Mouse (Mus musculus): ENCODE data around the gene Rad51b. TPM values are rescaled to one million over a fixed set of nuclear protein-coding genes. Genes with fewer than 3 reads are reported as not detected.

Rad51b gene
- polyA plus RNA-seq, 1 experiment from 2014 or later: 0.87 TPM

DNA sequence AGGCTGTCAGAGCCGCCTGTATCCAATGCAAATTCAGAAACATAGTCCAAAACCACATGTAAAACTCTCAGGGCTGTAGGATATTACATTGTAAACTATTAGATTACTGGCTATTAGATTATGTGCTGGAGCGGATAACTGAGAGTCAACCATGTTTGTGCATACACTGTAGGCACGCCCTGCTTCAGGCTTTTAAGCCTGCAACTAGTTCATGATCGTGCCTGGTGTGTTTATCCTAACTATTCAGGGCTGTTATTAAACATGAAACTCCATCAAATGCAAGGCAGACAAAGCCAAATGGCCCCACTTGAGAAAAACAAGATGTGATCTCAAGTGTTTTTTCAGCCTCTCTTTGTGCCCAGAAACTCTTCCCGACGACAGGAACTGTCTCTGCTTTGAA is 560.6 kb downstream of the Rad51b start:
- H3K4me1 ChIP-seq (ENCODE audit: control insufficient read depth, insufficient read depth, low read length): no peaks in the 10 kb centered on the region
- H3K4me2 ChIP-seq (ENCODE audit: low read depth, low read length): no peak overlapping the region
- no peaks in the 10 kb centered on the region for H3K9me3 ChIP-seq (ENCODE audit: control insufficient read depth, low read length)
- 89% methylated on average over 6 of the region's 6 CpGs for WGBS
- H3K4me3 ChIP-seq (ENCODE audit: low read depth, low read length): no peak overlapping the region
- no peak overlapping the region for H3K27ac ChIP-seq (ENCODE audit: low read depth, low read length)
- no peaks in the 10 kb centered on the region for H3K27me3 ChIP-seq (ENCODE audit: control insufficient read depth, insufficient read depth, low read length)
- H3K36me3 ChIP-seq (ENCODE audit: control insufficient read depth, insufficient read depth, low read length): no peaks in the 10 kb centered on the region
- no peak for ATAC-seq (ENCODE audit: low read depth)
- no peak overlapping the region for H3K9ac ChIP-seq (replicated peaks; ENCODE audit: low read depth, low read length)

DNA sequence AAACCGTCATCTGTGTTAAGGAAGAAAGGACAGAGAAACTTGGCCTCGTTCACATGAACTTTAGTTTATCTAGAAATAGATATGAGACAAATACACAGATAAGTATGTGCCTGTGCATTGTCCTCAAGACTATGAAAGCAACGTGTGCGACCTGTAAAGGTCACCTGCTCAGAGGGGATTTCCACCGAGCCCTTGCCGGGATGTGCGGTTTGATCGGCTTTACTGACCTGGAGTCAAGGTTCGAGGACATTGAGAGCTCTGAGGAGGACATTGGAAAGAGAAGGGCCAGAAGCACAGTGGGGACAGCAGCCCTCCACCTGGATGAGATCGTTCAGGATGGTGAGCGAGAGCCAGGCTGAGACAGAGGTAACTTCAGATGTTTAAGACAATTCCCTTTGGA is 561.3 kb downstream of the Rad51b start:
- Histone ChIP-seq H3K4me3 (ENCODE audit: low read depth, low read length) (no peak overlapping the region), H3K9me3 (ENCODE audit: control insufficient read depth, low read length) (no peaks in the 10 kb centered on the region), H3K9ac (replicated peaks; ENCODE audit: low read depth, low read length) (no peak overlapping the region), H3K36me3 (ENCODE audit: control insufficient read depth, insufficient read depth, low read length) (no peaks in the 10 kb centered on the region), H3K4me2 (ENCODE audit: low read depth, low read length) (no peak overlapping the region), H3K27ac (ENCODE audit: low read depth, low read length) (no peak overlapping the region), H3K4me1 (ENCODE audit: control insufficient read depth, insufficient read depth, low read length) (no peaks in the 10 kb centered on the region), H3K27me3 (ENCODE audit: control insufficient read depth, insufficient read depth, low read length) (no peaks in the 10 kb centered on the region)
- no peak for ATAC-seq (ENCODE audit: low read depth)
- WGBS: 91% methylated on average over 11 of the region's 11 CpGs

DNA sequence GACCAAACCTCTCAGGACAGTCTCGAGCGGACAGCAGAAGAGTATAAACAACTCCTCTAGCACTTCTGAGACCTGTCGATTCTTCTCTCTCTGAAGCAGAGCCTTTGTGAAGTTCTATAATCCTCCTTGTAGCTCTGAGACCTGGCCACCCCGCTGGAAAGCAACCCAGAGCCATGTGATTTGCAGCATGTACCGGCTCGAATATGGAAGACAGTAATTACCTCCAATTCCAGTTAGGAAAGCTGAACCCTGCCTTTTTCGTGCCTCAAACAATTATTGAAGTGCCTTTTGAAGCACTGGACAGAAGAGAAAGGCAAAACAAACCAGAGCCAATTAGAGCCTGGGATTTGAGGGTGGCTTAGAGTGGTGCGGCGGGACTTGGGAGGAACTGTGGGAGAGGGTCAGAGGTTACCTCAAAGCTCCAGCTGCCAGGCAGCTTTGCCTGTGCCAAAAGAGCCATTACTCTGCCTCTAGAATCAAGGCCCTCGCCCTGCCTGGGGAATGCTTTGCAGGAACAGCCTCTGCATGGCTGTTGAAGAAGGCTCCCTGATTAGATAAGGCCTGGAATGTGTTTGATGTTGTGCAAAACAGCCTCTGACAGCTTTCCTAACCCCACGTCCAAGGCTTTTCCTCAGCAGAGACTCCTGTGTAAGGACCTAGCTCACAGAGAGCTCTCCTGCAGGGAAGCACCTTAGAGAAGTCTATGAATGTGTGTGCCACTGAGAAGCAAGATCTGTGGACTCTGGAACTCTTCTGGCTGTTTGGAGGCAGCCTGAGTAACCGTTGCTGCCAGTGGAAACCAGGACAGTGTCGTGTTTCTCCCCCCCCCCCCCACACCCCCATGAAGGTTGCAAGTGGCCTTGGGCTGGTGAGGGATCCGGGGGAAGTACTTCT is 562.5 kb downstream of the Rad51b start:
- H3K4me2 ChIP-seq (ENCODE audit: low read depth, low read length): no peak overlapping the region
- H3K4me3 ChIP-seq (ENCODE audit: low read depth, low read length): no peak overlapping the region
- no peaks in the 10 kb centered on the region for H3K27me3 ChIP-seq (ENCODE audit: control insufficient read depth, insufficient read depth, low read length)
- H3K9ac ChIP-seq (replicated peaks; ENCODE audit: low read depth, low read length): no peak overlapping the region
- H3K36me3 ChIP-seq (ENCODE audit: control insufficient read depth, insufficient read depth, low read length): no peaks in the 10 kb centered on the region
- no peak overlapping the region for H3K27ac ChIP-seq (ENCODE audit: low read depth, low read length)
- WGBS: 42% methylated on average over 14 of the region's 14 CpGs
- no peak for ATAC-seq (ENCODE audit: low read depth)
- no peaks in the 10 kb centered on the region for H3K4me1 ChIP-seq (ENCODE audit: control insufficient read depth, insufficient read depth, low read length)
- H3K9me3 ChIP-seq (ENCODE audit: control insufficient read depth, low read length): no peaks in the 10 kb centered on the region

DNA sequence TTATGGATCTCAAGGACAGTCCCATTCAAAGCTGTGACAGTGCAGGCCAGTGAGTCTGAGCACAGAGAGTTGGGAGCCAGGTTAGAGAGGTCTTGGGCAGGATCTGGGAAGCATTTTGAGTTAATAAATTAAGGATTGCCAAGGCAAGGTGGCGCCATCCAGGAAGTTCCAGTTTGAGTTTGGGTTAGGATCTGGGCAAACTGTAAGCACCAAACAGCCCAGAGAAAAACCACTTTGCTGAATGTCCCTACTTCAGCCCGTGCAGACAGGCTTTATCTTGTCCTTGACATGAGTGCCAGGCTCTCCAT is 563.1 kb downstream of the Rad51b start:
- no peak overlapping the region for H3K4me2 ChIP-seq (ENCODE audit: low read depth, low read length)
- no peak overlapping the region for H3K27ac ChIP-seq (ENCODE audit: low read depth, low read length)
- no peak for ATAC-seq (ENCODE audit: low read depth)
- no peak overlapping the region for H3K9ac ChIP-seq (replicated peaks; ENCODE audit: low read depth, low read length)
- no peaks in the 10 kb centered on the region for H3K4me1 ChIP-seq (ENCODE audit: control insufficient read depth, insufficient read depth, low read length)
- no peaks in the 10 kb centered on the region for H3K36me3 ChIP-seq (ENCODE audit: control insufficient read depth, insufficient read depth, low read length)
- WGBS: 82% methylated on average over 2 of the region's 2 CpGs
- H3K4me3 ChIP-seq (ENCODE audit: low read depth, low read length): no peak overlapping the region
- H3K9me3 ChIP-seq (ENCODE audit: control insufficient read depth, low read length): no peaks in the 10 kb centered on the region
- no peaks in the 10 kb centered on the region for H3K27me3 ChIP-seq (ENCODE audit: control insufficient read depth, insufficient read depth, low read length)

Other genes with a start within 250 kb of the Rad51b start
- gene Pigh, start 207.6 kb upstream of the Rad51b start, polyA plus RNA-seq (2014; fragmentation: Nextera tagmentation; extraction: Ambion mirVana): 19.6 and 21.3 TPM in 2 replicates
- gene Arg2, start 166.5 kb upstream of the Rad51b start, polyA plus RNA-seq (2014; fragmentation: Nextera tagmentation; extraction: Ambion mirVana): 35.5 and 36.1 TPM in 2 replicates
- gene Vti1b, start 124.6 kb upstream of the Rad51b start, polyA plus RNA-seq (2014; fragmentation: Nextera tagmentation; extraction: Ambion mirVana): 180 and 202 TPM in 2 replicates
- gene Rdh11, start 105.0 kb upstream of the Rad51b start, polyA plus RNA-seq (2014; fragmentation: Nextera tagmentation; extraction: Ambion mirVana): 29.3 and 37.9 TPM in 2 replicates
- gene Rdh12, start 88.4 kb upstream of the Rad51b start, polyA plus RNA-seq (2014; fragmentation: Nextera tagmentation; extraction: Ambion mirVana): 1.0 TPM in 2 replicates
- gene Zfyve26, start 978 bp upstream of the Rad51b start, polyA plus RNA-seq (2014; fragmentation: Nextera tagmentation; extraction: Ambion mirVana): 11.6 and 14.1 TPM in 2 replicates

Measured in neural tube, embryonic 14.5 days (tissue).